Mouse (Mus musculus): Measurements from ENCODE around the gene Get4.

Get4 gene

GRCm38 (mm10) chr5:139283460-139284180 lies 31.5 kb downstream of the Get4 start:
- DNase-seq (ENCODE audit: low read depth, low spot score): no peak

- no peak for DNase-seq (ENCODE audit: low read depth, low spot score)
Observed at GRCm38 (mm10) chr5:139285383-139286067, 33.4 kb downstream of the Get4 start.

GRCm38 (mm10) chr5:139286142-139286941 lies 34.2 kb downstream of the Get4 start:
- no peak for DNase-seq (ENCODE audit: low read depth, low spot score)

- DNase-seq (ENCODE audit: low read depth, low spot score): no peak
Observed at GRCm38 (mm10) chr5:139287099-139287498, 35.0 kb downstream of the Get4 start.

- no peak for DNase-seq (ENCODE audit: low read depth, low spot score)
Observed at GRCm38 (mm10) chr5:139287787-139288186, 35.7 kb downstream of the Get4 start.

- DNase-seq (ENCODE audit: low read depth, low spot score): no peak
Observed at GRCm38 (mm10) chr5:139288591-139288990, 36.5 kb downstream of the Get4 start.

- no peak for DNase-seq (ENCODE audit: low read depth, low spot score)
Observed at GRCm38 (mm10) chr5:139290467-139291259, 38.5 kb downstream of the Get4 start.

GRCm38 (mm10) chr5:139291811-139292560 lies 39.9 kb downstream of the Get4 start:
- DNase-seq (ENCODE audit: low read depth, low spot score): no peak

- DNase-seq (ENCODE audit: low read depth, low spot score): no peak
Observed at GRCm38 (mm10) chr5:139294089-139294488, 42.0 kb downstream of the Get4 start.

GRCm38 (mm10) chr5:139297092-139297491 lies 45.0 kb downstream of the Get4 start:
- no peak for DNase-seq (ENCODE audit: low read depth, low spot score)

- DNase-seq (ENCODE audit: low read depth, low spot score): no peak
Observed at GRCm38 (mm10) chr5:139297745-139298144, 45.6 kb downstream of the Get4 start.

GRCm38 (mm10) chr5:139302101-139302500 lies 50.0 kb downstream of the Get4 start:
- no peak for DNase-seq (ENCODE audit: low read depth, low spot score)

- no peak for DNase-seq (ENCODE audit: low read depth, low spot score)
Observed at GRCm38 (mm10) chr5:139303646-139304061, 51.5 kb downstream of the Get4 start.

- DNase-seq (ENCODE audit: low read depth, low spot score): no peak
Observed at GRCm38 (mm10) chr5:139309946-139310345, 57.8 kb downstream of the Get4 start.

- DNase-seq (ENCODE audit: low read depth, low spot score): no peak
Observed at GRCm38 (mm10) chr5:139310477-139310876, 58.4 kb downstream of the Get4 start.

GRCm38 (mm10) chr5:139311822-139312221 lies 59.7 kb downstream of the Get4 start:
- no peak for DNase-seq (ENCODE audit: low read depth, low spot score)

GRCm38 (mm10) chr5:139313536-139313935 lies 61.4 kb downstream of the Get4 start:
- DNase-seq (ENCODE audit: low read depth, low spot score): no peak

GRCm38 (mm10) chr5:139314941-139315642 lies 63.0 kb downstream of the Get4 start:
- no peak for DNase-seq (ENCODE audit: low read depth, low spot score)

- DNase-seq (ENCODE audit: low read depth, low spot score): no peak
Observed at GRCm38 (mm10) chr5:139316982-139317675, 65.0 kb downstream of the Get4 start.

All from WW6 (cell line).